Mouse (Mus musculus) gastrocnemius, adult 2 months (tissue): Measurements from ENCODE around the gene Ptpa. TPM values are rescaled to one million over a fixed set of nuclear protein-coding genes. Genes with fewer than 3 reads are reported as not detected.

Source experiments
- DNase-seq: peaks from one replicate; pipeline ENCODE4 v3.0.0; 2022
- H3K27ac ChIP-seq: fragments of 200-600 bp; 2 replicates; pipeline ENCODE4 v1.8.1; 2022; ENCODE audit warnings: mild to moderate bottlenecking
- H3K4me3 ChIP-seq: fragments of 200-600 bp; 2 replicates; pipeline ENCODE4 v1.8.1; 2022; ENCODE audit warnings: mild to moderate bottlenecking, moderate library complexity
- CTCF ChIP-seq: fragments of 200-600 bp; IDR thresholded peaks from 2 replicates; pipeline ENCODE4 v1.8.1; 2022; ENCODE audit warnings: antibody characterized with exemption, mild to moderate bottlenecking, moderate library complexity
- intact Hi-C: fragments of 180-260 bp; cut with DNase I; formaldehyde crosslinking; loops from one replicate; pipeline ENCODE4 v1.15.1; 2025
- total RNA-seq, 2 experiments: library from RNA; stranded (reverse); gene quantifications; 2 replicates each; pipeline ENCODE4 v1.2.3; 2021

Gene Ptpa
- total RNA-seq, 2 experiments from 2014 or later = 48.9 to 86.1 TPM

- H3K27ac ChIP-seq = peak overlapping the region; percentile 98
- intact Hi-C loops = no loop called here
- no peak for TF ChIP-seq CTCF
- H3K4me3 ChIP-seq = peak overlapping the region; percentile 76
- DNase-seq = no peak
Observed at GRCm38 (mm10) chr2:30443281-30443680, 27.4 kb downstream of the Ptpa start.

DNA sequence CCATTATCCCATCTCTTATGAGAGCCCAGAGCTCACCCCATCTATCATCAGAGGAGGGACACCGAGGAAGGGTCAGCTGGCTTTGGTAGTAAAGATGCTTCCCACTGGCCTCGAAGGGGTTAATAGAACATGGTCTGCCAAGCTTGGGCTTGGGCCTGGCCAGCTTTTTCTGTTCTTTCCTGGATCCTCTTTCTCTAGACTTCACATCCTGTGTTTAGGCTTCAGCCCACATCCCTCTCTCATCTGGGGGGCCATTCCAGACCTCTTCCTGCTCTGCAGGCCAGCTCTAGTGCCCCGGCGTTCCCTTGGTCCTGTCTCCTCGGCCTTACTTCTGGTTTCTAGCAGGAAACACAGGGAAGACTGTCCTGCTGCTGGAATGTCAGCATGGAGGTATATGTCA, 28.2 kb downstream of the Ptpa start:
- no peak for DNase-seq
- intact Hi-C loops = no loop called here
- no peak for TF ChIP-seq CTCF
- Histone ChIP-seq H3K4me3 (peak overlapping the region; percentile 76), H3K27ac (peak overlapping the region; percentile 98)

GRCm38 (mm10) chr2:30444450-30444849, 28.6 kb downstream of the Ptpa start:
- Histone ChIP-seq H3K27ac (peak overlapping the region; percentile 98), H3K4me3 (peak overlapping the region; percentile 76)
- no peak for DNase-seq
- intact Hi-C loops = no loop called here
- no peak for TF ChIP-seq CTCF

- intact Hi-C loops = no loop called here
- H3K4me3 ChIP-seq = peak overlapping the region; percentile 31
Observed at GRCm38 (mm10) chr2:30445312-30445711, 29.5 kb downstream of the Ptpa start.

GRCm38 (mm10) chr2:30446891-30447826, 31.3 kb downstream of the Ptpa start:
- Histone ChIP-seq H3K27ac (peak overlapping the region; percentile 98), H3K4me3 (peak overlapping the region; percentile 33)
- intact Hi-C loops = no loop called here
- no peak for TF ChIP-seq CTCF
- peak; percentile 78 for DNase-seq

More at GRCm38 (mm10) chr2:30445312-30445711, 29.5 kb downstream of the Ptpa start:
- no peak for TF ChIP-seq CTCF
- DNase-seq = no peak
- peak overlapping the region; percentile 98 for H3K27ac ChIP-seq

DNA sequence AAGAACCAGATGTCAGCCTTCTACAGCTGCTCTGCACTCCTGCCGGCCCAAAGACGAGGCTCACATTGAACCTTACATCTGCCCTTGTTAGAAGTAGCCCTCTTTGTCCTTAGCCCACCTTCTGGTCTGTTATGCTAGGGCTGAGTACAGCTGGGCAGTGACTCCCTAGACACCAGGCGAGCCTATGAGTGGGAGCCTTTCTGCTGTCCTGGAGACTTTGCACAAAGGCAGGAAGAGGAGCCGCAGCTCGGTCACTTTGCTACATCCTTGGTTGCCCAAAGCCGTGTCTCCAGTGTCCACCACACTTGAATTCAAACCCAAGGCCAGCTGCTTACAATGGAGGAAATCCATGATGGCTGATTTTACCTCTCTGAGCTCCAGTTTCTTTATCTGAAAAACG, 32.5 kb downstream of the Ptpa start:
- intact Hi-C loops = no loop called here
- no peak for DNase-seq
- Histone ChIP-seq H3K4me3 (no peak overlapping the region), H3K27ac (peak overlapping the region; percentile 98)
- TF ChIP-seq CTCF = no peak

DNA sequence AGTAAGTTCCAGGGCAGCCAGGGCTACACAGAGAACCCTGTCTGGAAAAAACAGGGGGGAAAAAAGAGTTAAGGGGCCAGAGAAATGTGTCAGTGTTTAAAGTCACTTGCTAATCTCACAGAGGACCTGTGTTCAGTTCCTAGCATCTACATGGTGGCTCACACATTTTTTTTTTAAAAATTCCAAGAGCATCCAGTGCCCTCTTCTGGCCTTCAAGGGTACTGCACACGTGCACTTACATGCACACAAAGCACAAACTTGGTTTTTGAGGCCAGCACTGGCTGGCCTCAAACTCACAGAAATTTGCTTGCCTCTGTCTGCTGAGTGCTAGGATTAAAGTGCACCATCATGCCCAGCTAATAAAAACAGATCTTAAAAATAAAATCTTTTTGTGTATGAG, 34.7 kb downstream of the Ptpa start:
- peak; percentile 68 for TF ChIP-seq CTCF
- H3K27ac ChIP-seq = no peak overlapping the region
- intact Hi-C loops = no loop called here
- DNase-seq = no peak
- no peak overlapping the region for H3K4me3 ChIP-seq

- Histone ChIP-seq H3K27ac (no peak overlapping the region), H3K4me3 (no peak overlapping the region)
- TF ChIP-seq CTCF = no peak
- intact Hi-C loops = no loop called here
- no peak for DNase-seq
Observed at GRCm38 (mm10) chr2:30451525-30451924, 35.7 kb downstream of the Ptpa start.

DNA sequence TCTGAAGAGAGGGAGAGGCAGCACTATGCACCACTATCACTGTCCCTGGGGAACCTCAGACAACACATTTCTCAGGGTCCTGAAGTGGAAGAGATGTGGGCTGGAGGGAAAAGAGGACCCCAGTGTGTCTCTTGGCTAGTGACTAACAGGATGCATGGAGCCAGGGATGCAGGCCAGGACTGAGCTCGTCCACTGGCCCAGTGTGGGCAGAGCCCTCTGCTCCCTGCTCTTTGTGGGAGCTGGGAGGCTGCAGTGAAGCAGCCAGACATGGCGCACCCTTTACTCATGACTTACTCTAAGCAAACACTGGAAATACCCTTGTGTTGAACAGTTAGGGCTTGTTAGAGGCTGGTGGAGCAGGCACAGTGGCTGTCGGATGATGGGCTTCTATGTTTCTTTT, 37.7 kb downstream of the Ptpa start:
- TF ChIP-seq CTCF = no peak
- no peak overlapping the region for H3K4me3 ChIP-seq
- intact Hi-C loops = no loop called here
- H3K27ac ChIP-seq = no peak overlapping the region
- no peak for DNase-seq

DNA sequence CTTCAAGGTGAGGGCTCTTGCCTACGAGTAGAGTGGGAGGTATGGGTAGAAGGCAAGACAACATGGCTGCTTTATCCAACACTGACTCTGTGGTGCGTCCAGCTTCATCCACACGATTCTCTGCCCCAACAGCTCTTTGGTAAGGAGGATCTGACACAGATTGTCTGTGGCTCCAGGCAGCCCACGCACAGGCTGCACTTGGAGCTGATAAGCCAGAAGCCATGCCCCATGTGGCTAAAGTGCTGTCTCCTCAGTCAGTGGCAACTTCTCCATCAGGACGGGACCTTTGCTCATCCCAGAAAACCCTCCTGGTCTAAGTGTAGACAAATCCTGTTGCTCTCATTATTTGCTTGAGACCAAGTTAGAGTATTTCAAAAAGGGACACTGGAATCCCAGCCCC, 38.7 kb downstream of the Ptpa start:
- intact Hi-C loops = no loop called here
- no peak for DNase-seq
- no peak overlapping the region for H3K27ac ChIP-seq
- no peak for TF ChIP-seq CTCF
- no peak overlapping the region for H3K4me3 ChIP-seq

GRCm38 (mm10) chr2:30456104-30456980, 40.5 kb downstream of the Ptpa start:
- H3K27ac ChIP-seq = peak overlapping the region; percentile 36
- TF ChIP-seq CTCF = no peak
- DNase-seq = peak; percentile 68
- intact Hi-C loops = no loop called here
- H3K4me3 ChIP-seq = no peak overlapping the region

DNA sequence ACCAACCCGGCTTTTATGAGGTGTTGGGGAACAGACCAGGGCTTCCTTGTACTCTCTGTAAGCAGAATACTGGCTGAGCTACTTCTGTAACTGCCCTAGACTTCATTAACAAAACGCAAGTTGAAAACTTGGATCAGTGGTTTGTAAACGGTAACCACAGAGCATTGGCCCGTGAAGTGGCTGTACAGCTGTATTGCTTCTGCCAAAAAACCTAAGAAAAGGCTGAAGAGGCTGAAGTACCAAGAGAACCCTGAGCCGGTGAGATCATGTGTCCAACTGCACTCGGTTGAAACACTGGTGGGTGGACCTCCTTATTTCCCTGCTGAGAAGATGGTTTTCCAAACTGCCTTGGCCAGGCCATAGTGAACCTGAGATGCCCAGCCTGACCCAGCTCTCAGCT, 42.5 kb downstream of the Ptpa start:
- no peak for TF ChIP-seq CTCF
- peak overlapping the region; percentile 20; the same call in 1 of the 2 replicates for H3K27ac ChIP-seq
- no peak for DNase-seq
- no peak overlapping the region for H3K4me3 ChIP-seq
- intact Hi-C loops = no loop called here

- DNase-seq = no peak
- H3K27ac ChIP-seq = no peak overlapping the region
- intact Hi-C loops = no loop called here
- H3K4me3 ChIP-seq = no peak overlapping the region
- peak; percentile 19 for TF ChIP-seq CTCF
Observed at GRCm38 (mm10) chr2:30459241-30459640, 43.4 kb downstream of the Ptpa start.
